Mouse (Mus musculus): ENCODE results near the gene Il13. TPM values are rescaled to one million over a fixed set of nuclear protein-coding genes. Genes with fewer than 3 reads are reported as not detected.

The Il13 gene
- total RNA-seq (2021), result not detected
- long read RNA-seq, result 0 reads

DNA sequence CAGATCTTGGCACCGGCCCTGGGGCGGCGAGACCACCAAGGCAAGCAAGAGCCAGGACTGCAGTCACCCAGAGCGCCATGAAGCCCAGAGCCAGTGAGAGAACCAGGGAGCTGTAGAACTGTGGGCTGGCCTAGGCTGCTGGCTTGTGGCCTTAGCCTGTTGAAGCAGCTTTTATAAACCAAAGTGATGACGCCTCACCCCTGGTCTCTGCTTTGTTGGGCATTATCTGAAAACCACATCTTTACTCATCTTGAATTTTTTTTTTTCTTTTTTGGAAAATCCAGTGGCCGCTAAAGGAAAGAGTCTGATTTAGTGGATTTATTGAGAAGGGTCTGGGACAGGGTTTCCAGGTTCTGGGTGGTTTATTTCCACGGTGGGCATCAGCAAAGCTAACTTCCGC, at the start of gene Il13:
Gene Il13 (minus strand): TSS at position 147 of the 400 bp plus-strand sequence.
- no peak for DNase-seq (ENCODE audit: low spot score in 2 of 2)

DNA sequence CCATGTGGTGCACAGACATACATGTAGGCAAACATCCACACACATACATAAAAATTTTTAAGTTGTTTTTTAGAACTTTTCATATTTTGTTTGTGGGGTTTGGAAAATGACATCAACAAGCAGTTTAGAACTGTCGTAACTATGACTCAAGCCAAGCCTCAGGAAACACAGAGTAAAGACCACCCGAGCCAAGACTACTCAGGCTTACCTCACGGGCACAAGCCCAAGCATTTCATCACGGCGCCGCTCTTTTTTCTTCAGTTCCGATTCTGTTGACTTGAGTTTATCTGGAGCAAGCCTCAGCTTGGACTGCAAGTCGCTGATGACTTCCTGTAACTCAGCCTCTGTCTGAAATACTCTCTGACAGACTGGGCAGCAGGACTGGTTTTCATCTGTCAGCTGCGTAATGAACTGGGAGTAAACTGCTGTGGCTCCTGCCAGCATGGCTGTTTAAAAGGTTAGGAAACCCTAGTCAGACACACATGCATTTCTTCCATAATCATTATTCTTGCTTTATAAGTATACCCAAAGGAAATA, 48.6 kb upstream of the Il13 start:
- no peak for DNase-seq (ENCODE audit: low spot score in 2 of 2)

DNA sequence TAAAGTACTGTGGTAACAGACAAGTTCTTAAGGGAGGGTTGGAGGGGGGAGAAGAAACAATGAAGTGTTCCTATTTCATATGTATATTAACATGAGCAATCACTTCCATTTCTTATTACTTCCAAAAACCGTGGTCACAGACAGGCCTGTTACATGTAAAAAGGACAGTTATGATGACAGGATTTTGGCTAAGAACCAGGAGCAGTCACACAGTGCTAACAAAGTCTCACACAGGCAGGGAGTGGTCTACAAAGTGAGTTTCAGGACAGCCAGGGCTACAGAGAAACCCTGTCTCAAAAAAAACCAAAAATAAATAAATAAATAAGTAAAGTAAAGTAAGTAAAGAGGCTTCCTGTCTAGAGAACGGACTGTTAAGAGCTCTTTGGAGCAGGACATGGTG, 47.7 kb upstream of the Il13 start:
- no peak for DNase-seq (ENCODE audit: low spot score in 2 of 2)

DNA sequence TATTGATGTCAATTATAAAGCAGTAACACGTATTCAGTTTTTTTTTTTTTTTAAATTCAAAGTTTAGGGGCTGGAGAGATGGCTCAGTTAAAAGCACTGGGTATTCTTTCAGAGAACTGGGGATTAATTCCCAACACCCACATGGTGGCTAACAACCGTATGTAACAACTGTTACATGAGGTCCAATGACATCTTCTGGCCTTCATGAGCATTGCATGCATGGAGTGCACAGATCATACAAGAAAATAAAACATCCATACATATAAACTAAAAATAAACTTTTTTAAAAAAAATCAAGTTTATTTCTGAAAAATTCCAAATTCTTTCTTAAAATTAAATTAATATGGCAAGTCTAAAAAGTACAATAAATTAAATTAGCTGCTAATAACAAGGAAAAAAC, 47.2 kb upstream of the Il13 start:
- DNase-seq (ENCODE audit: low spot score in 2 of 2), result no peak

DNA sequence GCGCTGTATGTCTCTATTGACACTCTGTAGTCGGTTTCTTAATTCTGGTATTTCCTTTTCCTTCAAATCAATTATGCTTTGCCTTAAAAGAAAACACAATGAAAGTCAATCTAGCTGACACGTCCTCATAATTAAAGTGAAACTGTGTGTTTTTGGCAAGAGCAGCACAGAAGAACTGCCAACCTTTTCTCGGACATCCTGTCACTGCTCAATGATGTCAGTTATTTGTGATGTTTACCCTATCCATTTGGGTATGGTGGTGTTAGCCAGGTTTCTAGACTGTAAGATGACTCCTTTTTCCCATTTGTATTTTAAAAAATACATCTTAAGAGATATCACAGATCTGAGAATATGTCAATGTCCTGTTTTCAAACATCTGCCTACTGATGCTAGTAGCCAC, 45.6 kb upstream of the Il13 start:
- no peak for DNase-seq (ENCODE audit: low spot score in 2 of 2)

DNA sequence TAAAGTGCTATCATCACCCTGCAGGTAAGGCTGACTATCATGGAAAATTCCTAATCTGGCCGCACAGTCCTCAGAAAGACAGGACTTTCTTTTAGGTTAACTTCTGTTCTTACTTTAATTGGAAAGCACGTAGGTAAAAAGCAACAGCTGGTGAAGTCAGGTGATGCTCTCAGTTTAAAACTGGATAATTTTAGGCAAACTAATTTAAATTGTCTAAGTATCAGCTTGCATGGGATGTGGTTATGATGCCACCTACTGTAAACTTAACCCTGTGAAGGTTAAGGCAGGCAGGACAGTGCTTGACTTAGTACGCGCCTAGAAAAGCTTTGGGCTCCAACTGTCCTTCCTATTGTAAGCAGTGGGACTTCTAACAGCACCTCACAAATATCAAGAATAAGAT, 36.9 kb upstream of the Il13 start:
- no peak for DNase-seq (ENCODE audit: low spot score in 2 of 2)

DNA sequence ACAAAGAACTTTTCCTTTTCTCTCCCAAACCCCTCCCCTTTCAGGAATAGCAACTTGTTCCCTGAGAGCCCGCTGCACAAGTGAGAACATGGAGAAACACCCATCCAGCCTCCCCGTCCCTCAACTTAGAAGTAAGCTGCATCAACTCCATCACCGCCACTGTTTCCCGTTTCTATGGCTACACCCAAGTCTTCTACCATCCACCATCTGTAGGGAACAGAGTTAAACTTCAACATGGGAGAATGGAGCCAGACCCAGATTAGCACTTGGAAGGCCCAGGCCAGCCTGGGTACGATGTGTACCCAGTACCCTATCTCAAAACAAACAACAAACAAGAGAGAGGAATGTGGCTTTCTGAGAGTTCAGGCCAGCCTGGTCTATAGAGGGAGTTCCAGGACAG, 29.6 kb upstream of the Il13 start:
- DNase-seq (ENCODE audit: low spot score in 2 of 2), result peak in 1 of 2 experiments; percentile 54

DNA sequence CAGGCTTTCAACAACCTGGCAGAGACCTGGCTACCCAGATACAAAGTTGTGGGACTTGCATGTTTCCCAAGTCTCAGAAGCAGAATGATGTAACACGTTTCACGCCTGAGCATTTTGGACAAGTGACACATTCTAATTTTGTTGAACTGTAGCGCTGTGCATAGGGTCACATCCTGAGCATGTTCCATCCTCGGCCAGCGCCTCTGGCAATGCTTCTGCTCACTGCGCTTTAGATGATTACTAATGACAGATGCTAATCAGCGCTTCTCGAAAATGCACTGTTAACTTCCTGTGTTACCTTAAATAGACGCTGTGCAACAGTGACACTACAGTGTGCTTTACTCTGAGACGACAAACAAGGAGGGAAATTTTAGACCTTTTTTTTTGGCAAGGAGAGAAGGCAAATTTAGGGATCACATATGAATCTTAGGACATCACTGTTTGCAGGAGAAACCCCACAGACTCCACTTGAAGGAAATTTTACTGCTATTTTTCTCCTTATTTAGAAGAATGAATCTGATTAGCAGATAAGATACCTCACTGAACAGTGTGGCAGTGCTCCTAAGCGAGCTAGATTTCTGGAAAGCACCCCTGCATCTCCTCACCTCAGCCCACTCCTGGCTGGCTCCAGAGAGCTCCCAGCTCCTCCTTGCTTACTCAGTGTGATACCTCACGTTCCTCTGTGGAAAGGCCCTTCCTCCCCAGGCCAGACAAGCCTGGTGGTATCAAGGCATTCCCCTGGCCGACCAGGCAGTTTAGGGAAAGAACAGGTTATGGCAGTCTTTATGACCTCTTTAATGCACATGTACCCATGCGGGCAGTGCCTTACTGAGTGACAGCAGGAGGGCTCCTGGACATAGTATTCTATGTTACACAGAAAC, 28.5 kb upstream of the Il13 start:
- DNase-seq (ENCODE audit: low spot score in 2 of 2), result peak in 1 of 2 experiments; percentile 32

DNA sequence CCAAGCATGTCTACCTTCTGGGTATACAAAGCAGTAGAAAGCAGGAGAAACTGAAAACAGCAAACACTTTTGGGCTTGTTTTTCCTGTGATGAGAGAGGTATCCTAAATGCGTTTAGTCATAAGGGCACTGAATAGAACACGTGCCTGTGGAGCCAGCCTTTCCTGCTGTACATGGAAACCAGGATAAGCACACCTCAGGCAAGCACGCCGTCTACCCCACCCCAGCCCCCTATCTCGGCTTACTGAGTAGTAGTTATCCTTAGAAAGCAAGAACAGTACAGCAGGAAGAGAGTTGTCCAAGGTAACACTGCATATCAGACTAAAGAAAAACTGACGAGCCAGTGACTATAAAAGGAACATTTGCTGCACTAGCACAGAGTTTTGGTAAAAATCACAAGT, 23.3 kb upstream of the Il13 start:
- no peak for DNase-seq (ENCODE audit: low spot score in 2 of 2)

DNA sequence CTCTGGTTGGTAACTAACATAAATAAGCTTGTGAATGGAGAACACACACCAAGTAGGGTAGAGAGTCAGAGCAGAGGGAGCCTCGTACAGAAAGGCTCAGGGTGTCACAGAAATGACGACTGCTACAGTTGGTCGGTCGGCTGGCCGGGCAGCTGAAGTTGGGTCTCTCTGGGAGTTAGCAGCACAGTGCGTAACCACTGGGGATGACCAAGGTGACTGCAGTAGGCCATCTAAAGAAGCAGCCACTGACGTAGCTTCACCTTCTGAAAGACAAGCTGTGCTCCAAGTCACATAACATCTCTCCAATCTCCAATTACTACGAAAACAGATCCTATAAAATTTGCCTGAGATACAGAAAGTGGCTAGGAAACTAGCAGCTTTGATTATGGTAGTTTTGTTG, 22.9 kb upstream of the Il13 start:
- DNase-seq (ENCODE audit: low spot score in 2 of 2), result no peak

DNA sequence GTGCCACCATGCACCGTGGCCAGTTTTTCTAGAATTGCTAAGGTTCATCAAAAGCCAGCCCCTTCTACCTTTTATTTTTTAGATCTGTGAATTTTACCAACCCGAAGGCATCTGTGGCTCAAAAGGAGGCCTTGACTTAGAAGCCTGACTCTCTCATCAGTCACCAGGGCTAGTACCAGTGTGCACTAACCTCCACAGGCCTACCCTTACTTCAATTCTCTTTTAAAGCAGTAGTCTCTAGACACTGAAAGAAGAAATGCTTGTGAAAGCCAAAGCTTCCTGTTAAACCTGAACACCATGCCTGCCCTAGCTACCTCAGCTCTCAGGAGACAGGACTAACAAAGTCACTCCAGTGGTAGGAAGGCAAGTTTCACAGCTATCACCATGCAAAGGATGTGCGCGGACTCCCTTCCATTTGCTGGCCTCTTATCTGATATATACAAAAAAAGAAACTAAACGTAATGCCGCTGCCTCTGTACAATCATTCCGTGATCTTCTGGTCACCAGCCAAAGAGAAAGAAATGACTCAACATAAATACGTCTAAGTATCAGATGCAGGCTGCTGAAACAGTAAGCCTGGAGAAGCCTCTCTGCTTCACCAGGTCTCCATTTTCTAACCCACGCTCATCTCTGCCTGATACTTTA, 22.2 kb upstream of the Il13 start:
- DNase-seq (ENCODE audit: low spot score in 2 of 2), result no peak

DNA sequence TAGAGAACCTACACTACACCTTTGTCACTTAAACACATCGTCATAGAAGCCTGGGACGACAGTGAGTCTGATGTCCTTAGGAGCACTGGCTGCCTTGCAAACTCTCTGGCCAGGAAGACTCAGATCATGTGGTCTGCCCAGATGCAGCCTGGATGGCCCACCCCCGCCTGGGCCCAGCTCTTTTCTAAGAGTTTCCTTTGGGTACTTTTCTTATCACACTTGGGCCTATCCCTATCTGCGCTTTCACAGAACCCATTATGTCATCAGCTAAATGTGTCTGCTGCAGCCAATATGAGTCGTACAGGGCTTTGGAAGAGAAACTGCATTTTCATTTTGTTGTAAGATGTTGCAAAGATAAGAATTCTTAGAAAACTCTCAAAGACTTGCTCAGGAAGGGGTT, 20.5 kb upstream of the Il13 start:
- no peak for DNase-seq (ENCODE audit: low spot score in 2 of 2)

DNA sequence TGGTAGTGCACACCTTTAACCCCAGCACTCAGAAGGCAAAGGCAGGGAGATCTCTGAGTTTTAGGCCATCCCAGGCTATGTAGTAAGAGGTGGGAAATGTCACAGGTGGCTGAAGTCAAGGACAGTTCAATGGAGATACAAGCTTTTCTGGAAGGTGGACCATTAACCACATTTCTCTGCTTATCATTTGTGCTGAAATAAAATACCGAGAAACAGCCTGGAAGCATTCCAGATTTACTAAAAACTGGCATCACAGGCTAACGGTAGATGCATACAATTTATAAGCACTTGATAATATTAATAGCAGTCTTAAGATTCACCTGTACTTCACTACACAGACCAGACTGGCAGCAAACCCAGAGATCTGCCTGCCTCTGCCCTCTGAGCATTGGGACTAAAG, 17.9 kb upstream of the Il13 start:
- no peak for DNase-seq (ENCODE audit: low spot score in 2 of 2)

DNA sequence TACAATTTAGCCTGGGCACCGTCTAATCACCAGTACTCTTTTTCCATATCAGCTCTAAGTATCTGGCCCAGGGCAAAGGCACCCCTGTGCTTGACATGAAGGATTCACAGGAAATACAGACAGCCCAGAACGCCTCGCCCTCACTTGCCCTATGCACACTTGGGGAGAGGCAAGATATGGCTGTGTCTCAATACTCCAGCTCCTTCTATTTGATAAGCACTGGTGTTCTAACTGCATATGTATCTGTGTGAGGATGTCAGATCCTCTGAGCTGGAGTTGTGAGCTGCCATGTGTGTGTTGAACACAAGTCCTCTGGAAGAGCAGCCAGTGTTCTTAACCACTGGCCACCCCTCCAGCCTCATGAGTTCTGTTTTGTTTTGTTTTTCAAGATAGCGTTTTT, 16.9 kb upstream of the Il13 start:
- DNase-seq (ENCODE audit: low spot score in 2 of 2), result no peak

DNA sequence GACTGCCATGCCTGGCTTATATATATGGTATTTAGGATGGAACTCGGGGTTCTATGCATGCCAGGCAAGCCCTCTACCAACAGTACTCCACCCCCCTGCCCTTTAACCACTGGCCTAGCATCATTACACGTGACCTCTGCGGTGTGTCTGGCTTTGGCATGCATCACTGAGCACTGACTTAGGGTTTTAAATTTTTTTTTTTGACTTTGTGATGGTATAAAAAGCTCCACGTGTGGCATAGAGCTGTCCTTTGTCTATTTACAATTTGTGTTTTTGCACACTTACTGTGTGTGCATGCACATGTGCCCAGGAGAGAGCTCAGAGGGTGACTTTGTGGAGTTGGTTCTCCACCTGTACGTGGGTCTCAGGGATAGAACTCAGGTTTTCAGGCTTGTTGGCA, 9.5 kb upstream of the Il13 start:
- no peak for DNase-seq (ENCODE audit: low spot score in 2 of 2)

DNA sequence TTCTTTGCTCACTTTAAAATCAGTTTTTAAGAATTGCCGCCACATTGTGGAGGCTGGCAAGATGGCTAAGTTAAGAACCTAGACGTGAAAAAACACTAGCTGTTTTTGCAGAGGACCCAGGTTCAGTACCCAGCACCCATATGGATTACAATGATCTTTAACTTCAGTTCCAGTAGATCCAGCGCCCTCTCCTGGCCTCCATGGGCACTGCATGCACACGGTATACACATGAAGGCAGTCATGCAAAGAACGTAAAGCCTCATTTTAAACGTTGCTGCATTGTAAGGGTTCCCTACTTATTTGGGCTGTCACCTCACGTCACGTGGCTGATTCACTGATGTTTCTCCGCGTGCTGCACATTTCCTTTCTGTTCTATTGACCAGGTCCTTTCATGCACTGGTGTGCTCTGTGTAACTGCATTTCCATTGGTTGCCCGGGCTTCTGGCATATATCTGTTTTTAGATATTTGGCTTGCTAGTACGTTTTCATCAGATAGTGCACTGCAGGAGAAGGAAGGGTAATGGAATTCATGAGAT, 8.3 kb upstream of the Il13 start:
- DNase-seq (ENCODE audit: low spot score in 2 of 2), result no peak

DNA sequence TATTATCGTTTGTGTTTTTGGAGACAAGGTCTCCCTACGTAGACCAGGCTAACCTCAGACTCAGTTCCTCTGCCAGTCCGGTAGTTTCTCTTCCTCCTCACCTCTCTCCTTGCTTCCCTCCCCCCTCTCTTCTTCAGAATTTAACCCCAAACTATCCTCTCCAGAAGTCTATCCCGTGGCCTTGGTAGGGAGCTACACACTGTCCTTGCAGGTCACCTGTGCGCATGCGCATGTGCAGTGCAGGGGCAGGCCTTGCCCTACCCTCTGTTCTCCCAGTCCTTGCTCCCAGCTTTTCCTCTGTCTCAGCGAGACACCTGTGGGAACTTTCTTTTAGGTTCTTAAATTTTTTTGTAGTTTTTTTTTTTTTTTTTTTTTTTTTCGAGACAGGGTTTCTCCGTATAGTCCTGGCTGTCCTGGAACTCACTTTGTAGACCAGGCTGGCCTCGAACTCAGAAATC, 3.3 kb upstream of the Il13 start:
- no peak for DNase-seq (ENCODE audit: low spot score in 2 of 2)

DNA sequence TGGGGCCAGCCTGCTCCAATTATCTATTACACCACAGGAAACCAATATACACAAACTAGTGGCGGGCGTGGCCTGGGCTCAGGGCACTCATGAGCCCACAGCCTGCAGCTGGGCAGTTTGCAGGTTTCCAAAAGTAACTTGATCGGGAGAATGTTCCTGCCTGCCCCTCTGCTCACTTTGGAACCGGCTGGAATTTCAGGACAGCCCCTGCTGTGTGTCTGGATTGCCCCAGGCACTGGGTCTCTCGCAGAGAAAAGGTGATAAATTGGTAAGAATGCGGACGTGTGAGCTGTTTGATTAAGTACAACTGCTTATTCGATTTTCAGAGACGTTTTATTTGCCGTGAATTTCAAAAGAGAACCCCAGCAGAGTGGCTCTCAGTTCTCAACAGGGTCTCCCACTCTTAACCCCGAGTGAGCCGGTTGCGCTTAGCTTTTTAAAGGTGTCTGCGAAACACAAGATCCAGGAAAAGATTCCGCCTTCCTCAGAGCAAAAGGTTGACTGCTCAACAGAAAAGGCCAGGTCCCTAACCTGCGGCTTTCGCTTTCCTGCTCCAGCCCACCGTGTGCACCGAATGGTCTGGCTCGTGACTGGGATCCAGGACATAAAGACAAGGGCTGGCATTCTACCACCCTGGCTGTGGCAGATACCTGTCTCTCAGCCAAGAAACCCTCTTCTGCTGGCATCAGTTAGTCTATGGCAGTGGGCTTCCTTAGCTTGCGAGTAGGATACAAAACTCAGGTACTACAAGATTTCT, 2.7 kb upstream of the Il13 start:
- DNase-seq (ENCODE audit: low spot score in 2 of 2), result no peak

DNA sequence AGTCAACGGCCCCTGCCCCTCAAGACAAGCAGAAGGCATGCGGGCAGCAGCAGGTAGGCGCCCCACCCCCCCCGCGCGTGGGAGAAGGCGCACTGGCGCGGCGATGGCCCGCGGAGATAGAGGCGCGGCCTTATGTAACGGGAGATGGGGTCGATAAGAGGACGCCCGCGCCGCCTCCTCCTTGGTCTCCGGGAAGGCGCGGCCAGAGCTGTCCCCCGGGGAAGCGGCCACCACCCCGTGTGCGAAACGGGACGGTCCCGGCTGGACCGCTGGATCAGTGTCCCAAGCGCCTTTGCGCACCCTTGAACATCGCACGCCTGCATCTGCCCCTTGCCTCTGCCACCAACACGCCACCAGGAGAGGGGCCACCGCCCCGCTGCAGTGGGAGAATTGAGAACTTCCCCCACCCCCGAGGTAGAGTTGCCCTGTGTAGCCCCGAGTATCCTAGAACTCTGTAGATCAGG, 1.7 kb upstream of the Il13 start:
- DNase-seq (ENCODE audit: low spot score in 2 of 2), result peak; percentile 4 to 31

DNA sequence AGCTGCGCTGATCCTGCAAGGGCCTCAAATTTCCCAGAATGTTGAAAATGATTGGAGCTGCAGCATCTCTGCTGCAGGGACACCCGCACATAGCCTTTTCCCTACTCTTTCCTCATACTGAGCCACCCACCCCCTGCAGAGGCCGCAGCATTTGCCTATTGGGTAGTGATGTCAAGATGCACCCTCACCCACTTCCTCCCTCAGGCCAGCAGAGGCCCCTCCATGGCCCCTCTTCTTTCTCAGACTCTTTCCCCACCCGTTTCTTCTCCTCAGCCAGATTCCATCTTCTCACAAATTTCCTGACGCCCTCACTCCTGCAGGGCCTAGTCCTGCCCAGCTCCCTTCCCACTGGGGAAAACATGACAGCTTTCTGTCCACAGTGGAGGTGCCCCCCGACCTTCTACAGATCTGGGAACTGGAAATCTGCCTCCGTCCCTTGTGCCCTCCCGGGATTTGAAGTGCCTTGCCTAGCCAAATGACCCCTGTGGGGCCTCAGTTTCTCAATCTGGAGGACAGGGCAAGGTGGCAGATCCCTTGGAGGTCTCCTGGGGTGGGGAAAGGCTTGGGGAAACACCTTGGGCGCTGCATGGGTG, 1.2 kb upstream of the Il13 start:
- no peak for DNase-seq (ENCODE audit: low spot score in 2 of 2)

DNA sequence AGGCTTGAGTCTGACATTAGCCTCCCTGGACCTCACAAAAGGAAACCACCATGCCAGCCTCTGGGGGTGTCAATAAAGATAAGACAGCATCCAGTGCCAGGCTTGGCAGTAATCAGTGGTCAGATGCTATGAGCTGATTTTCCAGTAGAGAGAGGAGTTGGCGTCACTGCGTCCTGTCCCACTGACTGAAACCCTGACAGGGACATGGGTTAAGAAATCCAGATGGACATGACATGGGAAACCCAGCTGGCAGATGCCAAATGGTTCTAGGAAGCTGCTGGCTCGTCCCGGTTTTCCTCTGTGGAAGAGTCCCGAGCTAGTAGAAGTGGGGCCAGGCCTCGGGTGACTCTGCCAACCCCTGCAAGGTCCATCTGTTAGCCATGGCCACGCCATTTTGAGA, 858 bp downstream of the Il13 start:
- no peak for DNase-seq (ENCODE audit: low spot score in 2 of 2)

All from layer of hippocampus, adult 18-20 months (tissue).